ENCODE assay signal across 9 mouse cellular contexts in genomic region chr14:60177614-60178570, GRCm38 (mm10). TPM values are rescaled to one million over a fixed set of nuclear protein-coding genes. Genes with fewer than 3 reads are reported as not detected.
A peak's percentile ranks its signal among the peaks of the same experiment; 100 is the strongest.
DNase-seq lines count a peak whose midpoint lies in the region; ATAC-seq and TF ChIP-seq lines count a peak whose summit lies in the region.
"Had no signal": no experiment of that assay in that cellular context is flagged by ENCODE, and none has a peak within 500 bp of the region (broad histone marks: within the 10 kb centered on the region; RNA-seq: fewer than 3 reads in every experiment).

No protein-coding gene starts in this region.

- no peaks in the 10 kb centered on the region for H3K4me1 ChIP-seq in lung, embryonic 14.5 days (ENCODE audit: insufficient read depth)
- peaks cover 2% of the 10 kb centered on the region for H3K4me1 ChIP-seq in bone marrow, adult 2 months (ENCODE audit: control insufficient read depth, insufficient read depth, low read length)
- peaks cover 19% of the 10 kb centered on the region for H3K4me1 ChIP-seq in forebrain, embryonic 10.5 days
- peaks cover 13% of the 10 kb centered on the region for H3K4me1 ChIP-seq in midbrain, embryonic 12.5 days

- no peak for DNase-seq in lung, embryonic 14.5 days
- no peak for DNase-seq in lung, postnatal 10 days
- peak; percentile 34 for DNase-seq in forebrain, embryonic 10.5 days (ENCODE audit: extremely low spot score, low spot score)
- peak; percentile 23 to 27 for DNase-seq in layer of hippocampus, adult 2 months (ENCODE audit: low spot score in 2 of 2)
- no peak for DNase-seq in gastrocnemius, postnatal 25 days
- DNase-seq in gastrocnemius, postnatal 4 days (ENCODE audit: low spot score in 2 of 2): no peak

- no peak for TF ChIP-seq POLR2A in bone marrow, adult 2 months (IDR thresholded peaks at IDR 0.05; ENCODE audit: borderline replicate concordance, control insufficient read depth, low read depth, low read length)

- H3K27ac ChIP-seq in lung, embryonic 14.5 days (ENCODE audit: low read depth): no peak overlapping the region
- H3K27ac ChIP-seq in bone marrow, adult 2 months (ENCODE audit: control insufficient read depth, insufficient read depth, low read depth, low read length, poor library complexity): peak overlapping the region; percentile 47; the same call in 1 of the 2 replicates
- peak overlapping the region; percentile 76 for H3K27ac ChIP-seq in forebrain, embryonic 10.5 days
- H3K27ac ChIP-seq in layer of hippocampus, adult 2 months: peak overlapping the region; percentile 93
- peak overlapping the region; percentile 43 for H3K27ac ChIP-seq in midbrain, embryonic 12.5 days (replicated peaks)

- no peak for TF ChIP-seq CTCF in lung, embryonic 14.5 days (IDR thresholded peaks at IDR 0.05; ENCODE audit: low read depth)
- no peak for TF ChIP-seq CTCF in bone marrow, adult 2 months (IDR thresholded peaks at IDR 0.05; ENCODE audit: control insufficient read depth, insufficient read depth, low read length)
- TF ChIP-seq CTCF in layer of hippocampus, adult 2 months (conservative IDR thresholded peaks at IDR 0.05): no peak

- 15% methylated on average over 36 of the region's 37 CpGs for WGBS in lung, embryonic 14.5 days
- WGBS in bone marrow, adult 2 months: 12% methylated on average over 37 of the region's 37 CpGs
- 20% methylated on average over 36 of the region's 37 CpGs for WGBS in forebrain, embryonic 10.5 days
- WGBS in midbrain, embryonic 12.5 days: 20% methylated on average over 36 of the region's 37 CpGs

- peak overlapping the region; percentile 98 for H3K4me2 ChIP-seq in lung, embryonic 14.5 days
- H3K4me2 ChIP-seq in midbrain, embryonic 12.5 days (replicated peaks): peak overlapping the region; percentile 99

- H3K27me3 ChIP-seq in lung, embryonic 14.5 days (ENCODE audit: insufficient read depth, low read length): peaks cover 21% of the 10 kb centered on the region; the same call in 1 of the 2 replicates
- peaks cover 63% of the 10 kb centered on the region for H3K27me3 ChIP-seq in forebrain, embryonic 10.5 days (ENCODE audit: poor library complexity, severe bottlenecking)
- peaks cover 49% of the 10 kb centered on the region for H3K27me3 ChIP-seq in midbrain, embryonic 12.5 days

- peak overlapping the region; percentile 65 for H3K9ac ChIP-seq in lung, embryonic 14.5 days
- peak overlapping the region; percentile 74 for H3K9ac ChIP-seq in midbrain, embryonic 12.5 days (replicated peaks)

- peak overlapping the region; percentile 67 for H3K4me3 ChIP-seq in lung, embryonic 14.5 days (ENCODE audit: low read depth, low read length)
- H3K4me3 ChIP-seq in bone marrow, adult 2 months (replicated peaks; ENCODE audit: control insufficient read depth, low read depth, low read length): peak overlapping the region; percentile 60
- H3K4me3 ChIP-seq in forebrain, embryonic 10.5 days: peak overlapping the region; percentile 64
- peak overlapping the region; percentile 80 for H3K4me3 ChIP-seq in layer of hippocampus, adult 2 months
- H3K4me3 ChIP-seq in midbrain, embryonic 12.5 days: peak overlapping the region; percentile 76
- H3K4me3 ChIP-seq: myocyte had no signal

- no peak; the same call in 1 of the 2 replicates for ATAC-seq in lung, embryonic 14.5 days (ENCODE audit: insufficient read depth)
- peak; percentile 66; the same call in 1 of the 2 replicates for ATAC-seq in midbrain, embryonic 12.5 days (ENCODE audit: low FRiP score, low read depth)

- no peaks in the 10 kb centered on the region for H3K9me3 ChIP-seq in lung, embryonic 14.5 days (ENCODE audit: low read depth, low read length)
- no peaks in the 10 kb centered on the region for H3K9me3 ChIP-seq in forebrain, embryonic 10.5 days
- H3K9me3 ChIP-seq in midbrain, embryonic 12.5 days: no peaks in the 10 kb centered on the region

- H3K36me3 ChIP-seq in lung, embryonic 14.5 days (ENCODE audit: insufficient read depth): no peaks in the 10 kb centered on the region
- H3K36me3 ChIP-seq in forebrain, embryonic 10.5 days (replicated peaks): no peaks in the 10 kb centered on the region
- H3K36me3 ChIP-seq in midbrain, embryonic 12.5 days: no peaks in the 10 kb centered on the region

RNA-seq across cellular contexts. Expression of gene Atp8a2, which starts 19.1 kb away (rescaled TPM):
- 0.95 and 1.6 TPM in 2 replicates for polyA plus RNA-seq in lung, embryonic 14.5 days (2014; fragmentation: Nextera tagmentation; extraction: Ambion mirVana)
- 0.11 and 0.20 TPM in 2 replicates for polyA plus RNA-seq in bone marrow, adult 2 months (2011; ENCODE audit: insufficient read depth, insufficient read length, low replicate concordance, missing spikeins)
- polyA plus RNA-seq in forebrain, embryonic 10.5 days (2016; fragmentation: Nextera tagmentation; extraction: Ambion mirVana): 2.3 and 2.8 TPM in 2 replicates
- 10 to 100 TPM; 45.3 to 46.9 TPM for total RNA-seq in layer of hippocampus, adult 2 months (2021)
- 16.1 and 18.1 TPM in 2 replicates for polyA plus RNA-seq in midbrain, embryonic 12.5 days (2016; fragmentation: Nextera tagmentation; extraction: Ambion mirVana)
- total RNA-seq in gastrocnemius, postnatal 25 days (2021): 1 to 10 TPM in 1 of 2 experiments, under 1 TPM in 1; 1.00 to 1.2 TPM
- total RNA-seq in gastrocnemius, postnatal 4 days (2021): 1 to 10 TPM in 1 of 2 experiments, under 1 TPM in 1; 0.91 to 1.1 TPM

Comparison
In these comparisons a context has a peak if more than half of its experiments do, and no peak if none do; other contexts are left out.
1. DNase-seq: peak in forebrain, embryonic 10.5 days (single experiment) and layer of hippocampus, adult 2 months (2 of 2); none in lung, embryonic 14.5 days (single experiment), lung, postnatal 10 days (single experiment), gastrocnemius, postnatal 25 days (single experiment) and gastrocnemius, postnatal 4 days (0 of 2).
2. Peak in every context shown above with its lines, with median percentiles within 50 percentile points of each other: H3K4me3 ChIP-seq.